Mouse (Mus musculus): ENCODE measurements around the gene Mink1. TPM values are rescaled to one million over a fixed set of nuclear protein-coding genes. Genes with fewer than 3 reads are reported as not detected.

Gene Mink1
- polyA plus RNA-seq, 1 experiment from 2014 or later, result 19.5 TPM

GRCm38 (mm10) chr11:70594253-70594989, 31.7 kb downstream of the Mink1 start:
- peaks cover 23% of the 10 kb centered on the region for H3K36me3 ChIP-seq (replicated peaks; ENCODE audit: control insufficient read depth, insufficient read depth)
- no peak overlapping the region for H3K9ac ChIP-seq
- no peak for ATAC-seq (ENCODE audit: low FRiP score)
- H3K4me1 ChIP-seq (replicated peaks; ENCODE audit: control insufficient read depth, insufficient read depth, low read length), result peaks cover 4% of the 10 kb centered on the region; the same call in 1 of the 2 replicates
- WGBS, result 90% methylated on average over 15 of the region's 15 CpGs
- H3K4me3 ChIP-seq (replicated peaks; ENCODE audit: low read length), result no peak overlapping the region
- no peak for DNase-seq (ENCODE audit: low spot score)
- H3K27ac ChIP-seq, result no peak overlapping the region
- H3K4me2 ChIP-seq (replicated peaks), result no peak overlapping the region
- H3K27me3 ChIP-seq (ENCODE audit: control insufficient read depth, insufficient read depth, low read length), result no peaks in the 10 kb centered on the region
- H3K9me3 ChIP-seq (ENCODE audit: control insufficient read depth, low read length), result no peaks in the 10 kb centered on the region

GRCm38 (mm10) chr11:70595638-70596037, 33.0 kb downstream of the Mink1 start:
- DNase-seq (ENCODE audit: low spot score), result no peak
- Histone ChIP-seq H3K36me3 (replicated peaks; ENCODE audit: control insufficient read depth, insufficient read depth) (peaks cover 27% of the 10 kb centered on the region), H3K4me2 (replicated peaks) (no peak overlapping the region), H3K27ac (no peak overlapping the region), H3K4me1 (replicated peaks; ENCODE audit: control insufficient read depth, insufficient read depth, low read length) (peaks cover 4% of the 10 kb centered on the region; the same call in 1 of the 2 replicates), H3K27me3 (ENCODE audit: control insufficient read depth, insufficient read depth, low read length) (no peaks in the 10 kb centered on the region), H3K9me3 (ENCODE audit: control insufficient read depth, low read length) (no peaks in the 10 kb centered on the region), H3K9ac (0 out of 2 replicates have a peak overlapping the region, but pooled peaks have one; percentile 2), H3K4me3 (replicated peaks; ENCODE audit: low read length) (no peak overlapping the region)
- 72% methylated on average over 2 of the region's 2 CpGs for WGBS
- ATAC-seq (ENCODE audit: low FRiP score), result no peak

- H3K9ac ChIP-seq, result 0 out of 2 replicates have a peak overlapping the region, but pooled peaks have one; percentile 2
- 39% methylated on average over 4 of the region's 4 CpGs for WGBS
- no peak overlapping the region for H3K4me3 ChIP-seq (replicated peaks; ENCODE audit: low read length)
- ATAC-seq (ENCODE audit: low FRiP score) (no peak), DNase-seq (ENCODE audit: low spot score) (no peak)
- H3K27ac ChIP-seq, result peak overlapping the region; percentile 33
- no peak overlapping the region for H3K4me2 ChIP-seq (replicated peaks)
- H3K27me3 ChIP-seq (ENCODE audit: control insufficient read depth, insufficient read depth, low read length), result no peaks in the 10 kb centered on the region
- H3K36me3 ChIP-seq (replicated peaks; ENCODE audit: control insufficient read depth, insufficient read depth), result peaks cover 27% of the 10 kb centered on the region
- H3K9me3 ChIP-seq (ENCODE audit: control insufficient read depth, low read length), result no peaks in the 10 kb centered on the region
- peaks cover 4% of the 10 kb centered on the region; the same call in 1 of the 2 replicates for H3K4me1 ChIP-seq (replicated peaks; ENCODE audit: control insufficient read depth, insufficient read depth, low read length)
These were observed 33.4 kb downstream of the Mink1 start for GRCm38 (mm10) chr11:70596094-70596493.

- H3K36me3 ChIP-seq (replicated peaks; ENCODE audit: control insufficient read depth, insufficient read depth), result peaks cover 37% of the 10 kb centered on the region
- DNase-seq (ENCODE audit: low spot score) (no peak), ATAC-seq (ENCODE audit: low FRiP score) (no peak)
- no peak overlapping the region for H3K9ac ChIP-seq
- WGBS, result 88% methylated on average over 6 of the region's 6 CpGs
- no peak overlapping the region for H3K4me3 ChIP-seq (replicated peaks; ENCODE audit: low read length)
- H3K4me1 ChIP-seq (replicated peaks; ENCODE audit: control insufficient read depth, insufficient read depth, low read length), result peaks cover 4% of the 10 kb centered on the region; the same call in 1 of the 2 replicates
- no peaks in the 10 kb centered on the region for H3K27me3 ChIP-seq (ENCODE audit: control insufficient read depth, insufficient read depth, low read length)
- H3K4me2 ChIP-seq (replicated peaks), result no peak overlapping the region
- H3K27ac ChIP-seq, result no peak overlapping the region
- no peaks in the 10 kb centered on the region for H3K9me3 ChIP-seq (ENCODE audit: control insufficient read depth, low read length)
These were observed 34.6 kb downstream of the Mink1 start for GRCm38 (mm10) chr11:70597301-70597700.

GRCm38 (mm10) chr11:70598451-70598953, 35.8 kb downstream of the Mink1 start:
- no peak overlapping the region for H3K4me2 ChIP-seq (replicated peaks)
- 92% methylated on average over 9 of the region's 9 CpGs for WGBS
- H3K4me1 ChIP-seq (replicated peaks; ENCODE audit: control insufficient read depth, insufficient read depth, low read length), result peaks cover 4% of the 10 kb centered on the region; the same call in 1 of the 2 replicates
- H3K27ac ChIP-seq, result no peak overlapping the region
- DNase-seq (ENCODE audit: low spot score), result no peak
- no peak overlapping the region for H3K4me3 ChIP-seq (replicated peaks; ENCODE audit: low read length)
- H3K27me3 ChIP-seq (ENCODE audit: control insufficient read depth, insufficient read depth, low read length), result no peaks in the 10 kb centered on the region
- H3K9ac ChIP-seq, result no peak overlapping the region
- H3K9me3 ChIP-seq (ENCODE audit: control insufficient read depth, low read length), result no peaks in the 10 kb centered on the region
- H3K36me3 ChIP-seq (replicated peaks; ENCODE audit: control insufficient read depth, insufficient read depth), result peaks cover 47% of the 10 kb centered on the region
- no peak for ATAC-seq (ENCODE audit: low FRiP score)

GRCm38 (mm10) chr11:70605024-70605566, 42.4 kb downstream of the Mink1 start:
- no peaks in the 10 kb centered on the region for H3K27me3 ChIP-seq (ENCODE audit: control insufficient read depth, insufficient read depth, low read length)
- DNase-seq (ENCODE audit: low spot score) (peak; percentile 84), ATAC-seq (ENCODE audit: low FRiP score) (0 out of 2 replicates have a peak, but pooled peaks have one; percentile 34)
- WGBS, result 57% methylated on average over 14 of the region's 14 CpGs
- no peak overlapping the region for H3K9ac ChIP-seq
- H3K4me2 ChIP-seq (replicated peaks), result no peak overlapping the region
- H3K4me3 ChIP-seq (replicated peaks; ENCODE audit: low read length), result no peak overlapping the region
- peaks cover 85% of the 10 kb centered on the region for H3K36me3 ChIP-seq (replicated peaks; ENCODE audit: control insufficient read depth, insufficient read depth)
- no peaks in the 10 kb centered on the region for H3K4me1 ChIP-seq (replicated peaks; ENCODE audit: control insufficient read depth, insufficient read depth, low read length)
- H3K27ac ChIP-seq, result no peak overlapping the region
- no peaks in the 10 kb centered on the region for H3K9me3 ChIP-seq (ENCODE audit: control insufficient read depth, low read length)

GRCm38 (mm10) chr11:70606717-70607116, 44.0 kb downstream of the Mink1 start:
- ATAC-seq (ENCODE audit: low FRiP score), result no peak
- Histone ChIP-seq H3K4me1 (replicated peaks; ENCODE audit: control insufficient read depth, insufficient read depth, low read length) (no peaks in the 10 kb centered on the region), H3K9ac (no peak overlapping the region), H3K27ac (no peak overlapping the region), H3K4me3 (replicated peaks; ENCODE audit: low read length) (no peak overlapping the region), H3K4me2 (replicated peaks) (no peak overlapping the region), H3K36me3 (replicated peaks; ENCODE audit: control insufficient read depth, insufficient read depth) (peaks cover 97% of the 10 kb centered on the region), H3K9me3 (ENCODE audit: control insufficient read depth, low read length) (no peaks in the 10 kb centered on the region), H3K27me3 (ENCODE audit: control insufficient read depth, insufficient read depth, low read length) (no peaks in the 10 kb centered on the region)
- whole genome bisulfite sequencing, result 75% methylated on average over 12 of the region's 12 CpGs
- DNase-seq (ENCODE audit: low spot score), result no peak

- Histone ChIP-seq H3K4me1 (replicated peaks; ENCODE audit: control insufficient read depth, insufficient read depth, low read length) (no peaks in the 10 kb centered on the region), H3K9me3 (ENCODE audit: control insufficient read depth, low read length) (no peaks in the 10 kb centered on the region), H3K27ac (no peak overlapping the region), H3K36me3 (replicated peaks; ENCODE audit: control insufficient read depth, insufficient read depth) (peaks cover 97% of the 10 kb centered on the region), H3K4me3 (replicated peaks; ENCODE audit: low read length) (no peak overlapping the region), H3K9ac (no peak overlapping the region), H3K4me2 (replicated peaks) (no peak overlapping the region), H3K27me3 (ENCODE audit: control insufficient read depth, insufficient read depth, low read length) (no peaks in the 10 kb centered on the region)
- ATAC-seq (ENCODE audit: low FRiP score) (no peak), DNase-seq (ENCODE audit: low spot score) (no peak)
- WGBS, result 93% methylated on average over 9 of the region's 9 CpGs
These were observed 44.9 kb downstream of the Mink1 start for GRCm38 (mm10) chr11:70607611-70608010.

GRCm38 (mm10) chr11:70608381-70609066, 45.8 kb downstream of the Mink1 start:
- no peak overlapping the region for H3K4me3 ChIP-seq (replicated peaks; ENCODE audit: low read length)
- no peak overlapping the region for H3K27ac ChIP-seq
- H3K36me3 ChIP-seq (replicated peaks; ENCODE audit: control insufficient read depth, insufficient read depth), result peaks cover 97% of the 10 kb centered on the region
- no peaks in the 10 kb centered on the region for H3K4me1 ChIP-seq (replicated peaks; ENCODE audit: control insufficient read depth, insufficient read depth, low read length)
- ATAC-seq (ENCODE audit: low FRiP score) (no peak), DNase-seq (ENCODE audit: low spot score) (no peak)
- H3K9ac ChIP-seq, result no peak overlapping the region
- 85% methylated on average over 26 of the region's 26 CpGs for WGBS
- no peak overlapping the region for H3K4me2 ChIP-seq (replicated peaks)
- no peaks in the 10 kb centered on the region for H3K9me3 ChIP-seq (ENCODE audit: control insufficient read depth, low read length)
- no peaks in the 10 kb centered on the region for H3K27me3 ChIP-seq (ENCODE audit: control insufficient read depth, insufficient read depth, low read length)

Measured in hindbrain, embryonic 14.5 days (tissue).